Mouse (Mus musculus) limb, embryonic 14.5 days (tissue): ENCODE measurements around the gene Shpk. TPM values are rescaled to one million over a fixed set of nuclear protein-coding genes. Genes with fewer than 3 reads are reported as not detected.
A peak's percentile ranks its signal among the peaks of the same experiment; 100 is the strongest.

Source experiments
- ATAC-seq: fragments of 200-750 bp; cut with Nextera tagmentation; 2 replicates; pipeline ENCODE4 v1.8.0; 2017; ENCODE audit warnings: low read depth, moderate number of reproducible peaks, moderate TSS enrichment; ENCODE audit not compliant: low FRiP score
- DNase-seq: peaks from one replicate; pipeline ENCODE4 v3.0.0-alpha.2; 2015; ENCODE audit warnings: low spot score
- H3K27ac ChIP-seq: fragments of 300-500 bp; sonication (generic); replicated peaks from 2 replicates; pipeline ENCODE4 v1.5.1; 2014; ENCODE audit warnings: low read depth, mild to moderate bottlenecking, low read length, moderate library complexity, mixed read lengths
- H3K27me3 ChIP-seq: fragments of 300-500 bp; sonication (generic); 2 replicates; pipeline ENCODE4 v1.6.1; 2014; ENCODE audit warnings: low read length, mixed read lengths; ENCODE audit not compliant: control insufficient read depth, insufficient read depth
- H3K36me3 ChIP-seq: fragments of 300-500 bp; sonication (generic); 2 replicates; pipeline ENCODE4 v1.6.1; 2014; ENCODE audit warnings: mild to moderate bottlenecking, low read length, moderate library complexity, mixed read lengths; ENCODE audit not compliant: control insufficient read depth, insufficient read depth
- H3K4me1 ChIP-seq: fragments of 300-500 bp; sonication (generic); 2 replicates; pipeline ENCODE4 v1.6.1; 2014; ENCODE audit warnings: antibody characterized with exemption, low read length, mixed read lengths; ENCODE audit not compliant: control insufficient read depth, insufficient read depth
- H3K4me2 ChIP-seq: fragments of 300-500 bp; sonication (generic); replicated peaks from 2 replicates; pipeline ENCODE4 v1.6.1; 2014; ENCODE audit warnings: low read depth, mild to moderate bottlenecking, low read length, moderate library complexity; ENCODE audit not compliant: severe bottlenecking
- H3K4me3 ChIP-seq: fragments of 300-500 bp; sonication (generic); replicated peaks from 2 replicates; pipeline ENCODE4 v1.5.1; 2014; ENCODE audit warnings: low read length
- H3K9ac ChIP-seq: fragments of 300-500 bp; sonication (generic); 2 replicates; pipeline ENCODE4 v1.6.1; 2014; ENCODE audit warnings: mild to moderate bottlenecking, low read depth, low read length, moderate library complexity; ENCODE audit not compliant: severe bottlenecking
- H3K9me3 ChIP-seq: fragments of 300-500 bp; sonication (generic); 2 replicates; pipeline ENCODE4 v1.6.1; 2016; ENCODE audit warnings: low read length; ENCODE audit not compliant: control insufficient read depth
- POLR2A ChIP-seq: fragments of 200-500 bp; IDR thresholded peaks from 2 replicates; pipeline ENCODE4 v1.8.0; 2012; ENCODE audit warnings: inconsistent platforms, mild to moderate bottlenecking, moderate library complexity, borderline replicate concordance; ENCODE audit not compliant: insufficient read depth, insufficient read length; ENCODE audit errors: extremely low read depth
- WGBS: fragments of 180-500 bp; shearing (Covaris S2); extraction: QIAGEN DNeasy Blood & Tissue Kit; methylation state at CpG from one replicate; pipeline ENCODE4 v1.1.7; 2014; 5-methylcytosine and 5-hydroxymethylcytosine counted together
- polyA plus RNA-seq, 2 experiments: library from polyadenylated mRNA; depleted of rRNA in 1 of 2; stranded (reverse) in 1 of 2; unstranded in 1 of 2; fragments of >200 nt; fragmentation: Nextera tagmentation in 1 of 2; extraction: Ambion mirVana in 1 of 2; gene quantifications; 2 replicates each; pipeline versions ENCODE4 v1.2.1 to v1.2.3; 2012 to 2014

Shpk gene
- 3.0 and 3.1 TPM in 2 replicates for polyA plus RNA-seq (2012; rRNA removed)
- 1.8 and 2.8 TPM in 2 replicates for polyA plus RNA-seq (2014; fragmentation: Nextera tagmentation; extraction: Ambion mirVana)

- H3K27me3 ChIP-seq, result no peaks in the 10 kb centered on the region
- no peaks in the 10 kb centered on the region for H3K9me3 ChIP-seq
- TF ChIP-seq POLR2A, result no peak
- 0% methylated on average over 32 of the region's 32 CpGs for WGBS
- ATAC-seq (peak; percentile 99), DNase-seq (peak; percentile 97)
- peak within 1 kb of the TSS; percentile 93 for H3K4me2 ChIP-seq
- H3K9ac ChIP-seq, result peak within 1 kb of the TSS; percentile 68
- no peak within 1 kb of the TSS for H3K27ac ChIP-seq
- H3K4me3 ChIP-seq, result peak within 1 kb of the TSS; percentile 66
- H3K36me3 ChIP-seq, result 0 out of 2 replicates have a peak, but pooled peaks cover 3% of the 10 kb centered on the region
- peaks cover 3% of the 10 kb centered on the region; the same call in 1 of the 2 replicates for H3K4me1 ChIP-seq
Measured at GRCm38 (mm10) chr11:73199230-73199712, at the start of gene Shpk. Shpk (plus strand) TSS chr11:73199460.

DNA sequence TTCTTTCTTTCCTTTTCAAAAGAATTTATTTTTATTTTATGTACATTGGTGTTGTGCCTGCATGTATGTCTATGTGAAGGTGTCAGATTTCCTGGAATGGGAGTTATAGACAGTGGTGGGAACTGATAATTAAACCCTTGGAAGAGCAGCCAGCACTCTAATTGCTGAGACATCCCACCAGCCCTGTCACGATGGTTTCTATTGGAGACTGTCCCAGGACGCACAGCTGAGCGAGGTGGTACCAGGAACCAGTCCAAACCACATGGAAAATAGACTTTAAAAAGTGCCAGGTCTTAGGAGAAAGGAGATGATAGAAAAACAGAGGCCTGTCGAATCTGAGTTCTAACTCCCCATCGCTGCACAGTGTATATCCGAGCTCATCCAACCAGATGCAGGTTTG, 44.2 kb upstream of the Shpk start:
- Histone ChIP-seq H3K9me3 (no peaks in the 10 kb centered on the region), H3K4me3 (no peak overlapping the region), H3K36me3 (no peaks in the 10 kb centered on the region), H3K4me1 (peaks cover 3% of the 10 kb centered on the region; the same call in 1 of the 2 replicates), H3K9ac (no peak overlapping the region), H3K27ac (no peak overlapping the region), H3K4me2 (no peak overlapping the region), H3K27me3 (peaks cover 9% of the 10 kb centered on the region; the same call in 1 of the 2 replicates)
- no peak for TF ChIP-seq POLR2A
- no peak for DNase-seq
- ATAC-seq, result no peak
- WGBS, result 67% methylated on average over 6 of the region's 6 CpGs

GRCm38 (mm10) chr11:73159957-73160810, 39.1 kb upstream of the Shpk start, which contains the start of gene P2rx5:
P2rx5 (plus strand) TSS chr11:73160421.
- H3K27me3 ChIP-seq, result peaks cover 25% of the 10 kb centered on the region
- peak within 1 kb of the TSS; percentile 56 for H3K9ac ChIP-seq
- ATAC-seq (peak; percentile 47; the same call in 1 of the 2 replicates), DNase-seq (no peak)
- H3K4me2 ChIP-seq, result peak within 1 kb of the TSS; percentile 67
- peaks cover 6% of the 10 kb centered on the region; the same call in 1 of the 2 replicates for H3K4me1 ChIP-seq
- H3K4me3 ChIP-seq, result peak within 1 kb of the TSS; percentile 41
- WGBS, result 4% methylated on average over 44 of the region's 49 CpGs
- TF ChIP-seq POLR2A, result no peak
- no peaks in the 10 kb centered on the region for H3K9me3 ChIP-seq
- no peaks in the 10 kb centered on the region for H3K36me3 ChIP-seq
- no peak within 1 kb of the TSS for H3K27ac ChIP-seq

GRCm38 (mm10) chr11:73160811-73161200, 38.5 kb upstream of the Shpk start:
- H3K9me3 ChIP-seq, result no peaks in the 10 kb centered on the region
- H3K4me1 ChIP-seq, result peaks cover 6% of the 10 kb centered on the region; the same call in 1 of the 2 replicates
- 18% methylated on average over 6 of the region's 6 CpGs for WGBS
- H3K27me3 ChIP-seq, result peaks cover 25% of the 10 kb centered on the region
- 0 out of 2 replicates have a peak overlapping the region, but pooled peaks have one; percentile 56 for H3K9ac ChIP-seq
- H3K36me3 ChIP-seq, result no peaks in the 10 kb centered on the region
- peak overlapping the region; percentile 67 for H3K4me2 ChIP-seq
- TF ChIP-seq POLR2A, result no peak
- H3K27ac ChIP-seq, result no peak overlapping the region
- 0 out of 2 replicates have a peak, but pooled peaks have one; percentile 34 for ATAC-seq
- peak overlapping the region; percentile 41 for H3K4me3 ChIP-seq
- no peak for DNase-seq

DNA sequence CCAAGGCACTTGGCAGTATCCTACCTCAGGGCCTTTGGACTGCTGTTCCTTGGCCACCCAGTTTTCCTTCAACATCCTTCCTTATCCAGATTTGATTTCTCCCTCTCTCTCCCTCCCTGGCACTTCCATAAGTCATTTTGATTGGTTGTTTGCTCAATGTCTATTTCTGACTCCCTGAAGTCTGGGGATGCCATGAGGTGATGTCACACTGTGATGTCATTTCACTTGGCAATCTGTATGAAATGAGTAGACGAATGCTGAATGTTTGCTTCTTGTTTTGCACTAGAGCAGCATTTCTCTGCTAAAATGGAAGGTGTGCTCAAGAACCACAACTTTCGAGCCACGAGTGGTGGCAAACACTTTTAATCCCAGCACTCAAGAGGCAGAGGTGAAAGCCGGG, 37.6 kb upstream of the Shpk start:
- Histone ChIP-seq H3K9me3 (no peaks in the 10 kb centered on the region), H3K4me1 (peaks cover 6% of the 10 kb centered on the region; the same call in 1 of the 2 replicates), H3K36me3 (no peaks in the 10 kb centered on the region), H3K27ac (no peak overlapping the region), H3K27me3 (peaks cover 25% of the 10 kb centered on the region), H3K4me3 (no peak overlapping the region), H3K9ac (no peak overlapping the region), H3K4me2 (no peak overlapping the region)
- TF ChIP-seq POLR2A, result no peak
- ATAC-seq, result no peak
- WGBS, result 89% methylated on average over 4 of the region's 4 CpGs
- DNase-seq, result no peak
